Mouse (Mus musculus) embryonic facial prominence, embryonic 10.5 days (tissue): ENCODE data around the gene Zfp408. TPM values are rescaled to one million over a fixed set of nuclear protein-coding genes. Genes with fewer than 3 reads are reported as not detected.

Experiments
- DNase-seq: peaks from one replicate; pipeline ENCODE4 v3.0.0-alpha.2; 2017; ENCODE audit warnings: low spot score
- H3K27ac ChIP-seq: fragments of 300-500 bp; sonication (generic); replicated peaks from 2 replicates; pipeline ENCODE4 v1.5.1; 2016; ENCODE audit warnings: mild to moderate bottlenecking
- H3K27me3 ChIP-seq: fragments of 300-500 bp; sonication (generic); replicated peaks from 2 replicates; pipeline ENCODE4 v1.6.1; 2016; ENCODE audit warnings: low read depth, mild to moderate bottlenecking; ENCODE audit not compliant: poor library complexity, severe bottlenecking
- H3K36me3 ChIP-seq: fragments of 300-500 bp; sonication (generic); replicated peaks from 2 replicates; pipeline ENCODE4 v1.6.1; 2016; ENCODE audit warnings: mild to moderate bottlenecking, moderate library complexity
- H3K4me1 ChIP-seq: fragments of 300-500 bp; sonication (generic); 2 replicates; pipeline ENCODE4 v1.6.1; 2016
- H3K4me3 ChIP-seq: fragments of 300-500 bp; sonication (generic); 2 replicates; pipeline ENCODE4 v1.5.1; 2016; ENCODE audit warnings: mild to moderate bottlenecking, moderate library complexity
- H3K9me3 ChIP-seq: fragments of 300-500 bp; sonication (generic); 2 replicates; pipeline ENCODE4 v1.6.1; 2016; ENCODE audit warnings: mild to moderate bottlenecking
- WGBS: fragments of 180-500 bp; shearing (Covaris S2); methylation state at CpG from one replicate; pipeline ENCODE4 v1.1.7; 2016; 5-methylcytosine and 5-hydroxymethylcytosine counted together
- polyA plus RNA-seq: library from polyadenylated mRNA; unstranded; fragments of >200 nt; fragmentation: Nextera tagmentation; extraction: Ambion mirVana; gene quantifications from 2 replicates; pipeline ENCODE4 v1.2.1, GENCODE M21; 2016

Gene Zfp408
- polyA plus RNA-seq, 1 experiment from 2014 or later = 11.5 TPM

DNA sequence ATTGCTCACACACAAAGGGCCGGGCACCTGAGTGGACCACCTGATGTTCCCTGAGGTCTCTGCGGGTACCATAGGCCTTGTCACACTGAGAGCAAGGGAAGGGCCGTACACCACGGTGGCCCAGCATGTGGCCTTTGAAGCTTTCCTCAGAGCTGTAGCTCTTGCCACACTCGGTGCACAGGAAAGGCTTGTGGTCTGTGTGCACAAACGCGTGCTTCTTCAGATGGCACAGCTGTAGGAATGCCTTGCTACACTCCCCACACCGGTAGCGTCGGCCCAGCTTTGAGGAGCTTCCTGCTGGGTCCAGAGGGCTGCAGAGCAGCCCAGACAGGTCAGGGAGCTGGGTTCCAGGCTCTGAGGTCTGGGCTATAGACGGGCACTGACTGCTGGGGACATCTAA is 3.8 kb downstream of the Zfp408 start:
- 95% methylated on average over 11 of the region's 11 CpGs for WGBS
- no peak for DNase-seq
- H3K36me3 ChIP-seq = peaks cover 66% of the 10 kb centered on the region

DNA sequence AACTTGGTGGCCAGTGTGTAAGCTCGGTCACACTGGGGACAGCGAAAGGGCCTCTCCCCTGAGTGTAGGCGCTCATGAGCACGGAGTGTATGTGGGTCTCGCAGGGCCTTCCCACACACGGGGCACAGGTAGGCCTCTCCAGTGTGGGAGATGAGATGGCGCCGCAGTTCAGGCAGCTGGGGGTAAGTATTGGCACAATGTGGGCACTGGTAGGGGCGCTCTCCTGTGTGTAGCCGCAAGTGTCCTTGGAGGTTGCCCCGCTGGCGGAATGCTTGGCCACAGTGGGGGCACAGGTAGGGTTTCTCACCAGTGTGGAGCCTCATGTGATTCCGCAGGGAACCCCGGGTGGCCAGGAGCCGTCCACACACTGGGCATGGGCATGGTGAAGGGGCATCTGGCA is 4.2 kb downstream of the Zfp408 start:
- no peak for DNase-seq
- peaks cover 66% of the 10 kb centered on the region for H3K36me3 ChIP-seq
- H3K27me3 ChIP-seq = no peaks in the 10 kb centered on the region
- no peak overlapping the region for H3K4me3 ChIP-seq
- 95% methylated on average over 15 of the region's 15 CpGs for WGBS
- peaks cover 9% of the 10 kb centered on the region for H3K4me1 ChIP-seq
- no peak overlapping the region for H3K27ac ChIP-seq
- no peaks in the 10 kb centered on the region for H3K9me3 ChIP-seq

More for the DNA sequence above, 3.8 kb downstream of the Zfp408 start:
- Histone ChIP-seq H3K9me3 (no peaks in the 10 kb centered on the region), H3K27me3 (no peaks in the 10 kb centered on the region), H3K4me3 (no peak overlapping the region), H3K27ac (no peak overlapping the region), H3K4me1 (peaks cover 12% of the 10 kb centered on the region)

DNA sequence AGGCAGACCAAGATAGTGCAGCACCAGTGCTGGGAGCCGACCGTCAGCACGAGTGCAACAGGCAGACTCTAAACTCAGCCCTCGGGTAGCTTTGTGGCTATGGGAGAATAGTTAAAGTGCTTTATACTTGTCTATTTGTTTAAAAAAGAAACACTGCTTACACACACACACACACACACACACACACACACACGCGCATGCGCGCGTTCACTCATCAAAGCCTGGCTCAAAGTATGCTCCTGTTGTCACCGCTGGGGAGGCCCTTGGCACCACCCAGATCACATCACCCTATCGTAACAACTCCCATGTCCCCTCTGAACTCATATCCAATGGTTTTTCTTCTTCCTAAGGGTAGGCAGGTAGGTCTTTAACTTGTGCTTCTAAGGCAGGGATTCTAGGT is 5.6 kb downstream of the Zfp408 start:
- Histone ChIP-seq H3K9me3 (no peaks in the 10 kb centered on the region), H3K4me1 (peaks cover 8% of the 10 kb centered on the region), H3K4me3 (no peak overlapping the region), H3K27me3 (no peaks in the 10 kb centered on the region), H3K36me3 (peaks cover 66% of the 10 kb centered on the region), H3K27ac (no peak overlapping the region)
- WGBS = 97% methylated on average over 11 of the region's 11 CpGs
- no peak for DNase-seq

DNA sequence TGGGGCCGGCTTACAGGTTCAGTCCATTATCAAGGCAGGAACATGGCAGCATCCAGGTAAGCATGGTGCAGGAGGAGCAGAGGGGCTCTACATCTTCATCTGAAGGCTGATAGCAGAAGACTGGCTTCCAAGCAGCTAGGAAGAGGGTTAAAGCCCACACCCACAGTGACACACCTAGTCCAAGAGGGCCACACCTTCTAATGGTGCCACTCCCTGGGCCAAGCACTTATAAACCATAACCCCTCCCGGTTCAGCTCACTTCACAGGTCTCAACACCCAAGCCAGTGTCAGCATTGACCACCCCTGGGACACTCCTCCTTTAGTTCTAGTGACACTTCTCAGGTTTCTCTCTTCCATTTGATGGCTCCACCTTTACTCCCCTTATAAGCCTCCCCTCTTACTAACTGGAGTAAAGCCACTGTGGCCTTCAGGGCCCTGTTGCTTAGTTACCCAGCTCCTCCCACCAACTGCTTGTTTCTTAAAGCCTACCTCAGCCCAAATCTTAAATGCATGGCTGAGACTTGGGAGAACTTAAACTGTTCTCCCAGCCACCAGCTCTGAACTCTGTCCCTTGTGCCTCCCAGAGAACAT is 6.7 kb downstream of the Zfp408 start:
- H3K36me3 ChIP-seq = peaks cover 64% of the 10 kb centered on the region
- H3K4me1 ChIP-seq = no peaks in the 10 kb centered on the region
- no peak for DNase-seq
- no peaks in the 10 kb centered on the region for H3K9me3 ChIP-seq
- no peaks in the 10 kb centered on the region for H3K27me3 ChIP-seq
- WGBS = 91% methylated on average over 2 of the region's 2 CpGs
- no peak overlapping the region for H3K4me3 ChIP-seq
- H3K27ac ChIP-seq = no peak overlapping the region

DNA sequence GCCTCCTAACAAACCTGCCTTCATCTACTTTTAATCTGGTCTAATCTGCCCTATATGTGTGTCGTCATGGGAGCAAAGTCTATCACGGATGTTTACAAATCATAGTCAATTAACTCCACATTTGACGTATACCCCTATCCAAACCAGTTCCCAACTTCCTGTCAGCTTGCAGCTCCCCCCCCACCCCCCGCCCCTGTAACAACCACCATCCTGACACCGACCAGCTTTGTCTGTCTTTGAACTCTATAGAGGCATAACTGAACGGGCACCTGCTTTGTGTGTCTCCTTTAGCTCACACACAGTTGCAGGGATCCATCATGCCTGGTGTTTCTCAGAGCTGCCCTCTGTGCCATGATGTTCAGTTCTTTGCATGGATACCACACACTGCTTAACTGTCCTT is 10.7 kb downstream of the Zfp408 start:
- Histone ChIP-seq H3K9me3 (no peaks in the 10 kb centered on the region), H3K27me3 (no peaks in the 10 kb centered on the region), H3K36me3 (peaks cover 24% of the 10 kb centered on the region), H3K27ac (no peak overlapping the region), H3K4me1 (0 out of 2 replicates have a peak, but pooled peaks cover 3% of the 10 kb centered on the region), H3K4me3 (no peak overlapping the region)
- DNase-seq = no peak
- 87% methylated on average over 6 of the region's 6 CpGs for WGBS

DNA sequence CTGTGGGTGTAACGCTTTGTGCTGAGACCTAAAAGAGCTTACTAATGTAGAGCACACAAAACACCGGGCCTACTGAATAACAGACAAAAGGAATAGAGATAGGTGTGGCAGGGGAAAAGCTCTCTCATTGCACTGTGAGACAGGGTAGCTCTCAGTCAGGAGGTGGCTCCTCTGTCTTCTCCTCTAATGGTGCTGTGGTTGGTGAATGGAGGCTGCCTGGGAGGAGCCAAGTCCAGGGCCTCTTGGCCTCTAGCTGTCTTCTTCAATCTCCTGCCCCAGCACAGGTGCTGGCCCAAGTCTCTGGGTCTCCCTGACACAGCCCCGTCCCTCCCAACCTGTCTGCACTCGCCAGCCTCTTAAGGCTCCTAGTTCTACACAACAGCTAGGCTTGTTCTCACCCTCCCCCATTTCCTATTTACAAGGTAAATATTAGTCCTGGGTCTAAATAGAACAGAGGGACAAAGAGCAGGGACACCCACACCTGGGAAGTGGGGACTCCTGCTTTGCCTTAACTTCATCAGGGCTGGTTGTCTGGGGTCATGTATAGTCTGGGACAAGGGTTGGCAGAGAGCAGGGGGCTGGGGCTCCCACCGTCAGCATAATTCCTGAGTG is 12.8 kb downstream of the Zfp408 start:
- H3K36me3 ChIP-seq = peaks cover 4% of the 10 kb centered on the region
- H3K9me3 ChIP-seq = no peaks in the 10 kb centered on the region
- no peak for DNase-seq
- 0 out of 2 replicates have a peak, but pooled peaks cover 3% of the 10 kb centered on the region for H3K4me1 ChIP-seq
- H3K4me3 ChIP-seq = no peak overlapping the region
- no peak overlapping the region for H3K27ac ChIP-seq
- WGBS = 81% methylated on average over 5 of the region's 5 CpGs
- no peaks in the 10 kb centered on the region for H3K27me3 ChIP-seq

DNA sequence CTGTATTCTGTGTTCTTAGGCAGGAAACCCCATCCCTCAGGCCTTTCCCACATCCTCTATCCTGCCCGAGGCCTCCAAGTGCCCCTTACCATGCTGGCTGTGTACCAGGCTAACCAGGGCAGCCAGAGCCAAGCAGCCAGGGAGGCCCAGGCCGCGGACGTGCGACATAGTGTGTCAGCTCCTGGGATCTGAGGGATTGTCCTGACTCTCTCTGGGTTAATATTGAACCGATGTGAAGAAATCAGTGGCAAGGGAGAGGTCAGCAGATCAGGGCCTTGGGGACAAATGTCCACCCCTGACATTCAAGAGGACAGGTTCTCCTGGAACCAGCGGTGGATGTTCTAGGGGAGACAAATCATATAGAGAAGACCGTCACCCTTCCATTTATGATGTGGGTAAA is 13.4 kb downstream of the Zfp408 start, which contains the start of gene F2:
F2 (minus strand) TSS at position 186 of the 400 bp plus-strand sequence.
- no peak within 1 kb of the TSS for H3K27ac ChIP-seq
- H3K9me3 ChIP-seq = no peaks in the 10 kb centered on the region
- WGBS = 88% methylated on average over 8 of the region's 8 CpGs
- H3K4me3 ChIP-seq = no peak within 1 kb of the TSS
- no peaks in the 10 kb centered on the region for H3K36me3 ChIP-seq
- H3K27me3 ChIP-seq = no peaks in the 10 kb centered on the region
- 0 out of 2 replicates have a peak, but pooled peaks cover 3% of the 10 kb centered on the region for H3K4me1 ChIP-seq
- no peak for DNase-seq

DNA sequence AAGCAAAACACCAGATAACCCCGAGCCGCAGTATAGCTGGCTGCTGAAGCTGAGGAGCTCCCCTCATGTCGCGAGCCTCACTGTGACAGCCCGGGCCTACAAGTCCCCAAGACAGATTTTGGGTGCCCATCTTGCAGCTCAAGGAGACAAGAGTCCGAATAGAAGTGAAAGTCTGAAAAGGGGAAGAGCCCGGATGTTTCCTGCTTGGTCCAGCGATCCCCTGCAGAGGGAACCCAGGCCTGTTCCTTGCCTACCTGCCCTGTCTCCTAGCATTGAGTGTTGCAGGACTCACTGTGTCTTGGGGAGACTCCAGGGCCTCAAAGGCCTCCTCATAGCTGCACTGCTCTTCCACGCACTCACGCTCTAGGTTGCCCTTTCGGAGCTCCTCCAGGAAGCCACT is 14.1 kb downstream of the Zfp408 start:
- WGBS = 87% methylated on average over 11 of the region's 11 CpGs
- H3K27ac ChIP-seq = no peak overlapping the region
- H3K4me3 ChIP-seq = no peak overlapping the region
- H3K4me1 ChIP-seq = 0 out of 2 replicates have a peak, but pooled peaks cover 3% of the 10 kb centered on the region
- H3K36me3 ChIP-seq = no peaks in the 10 kb centered on the region
- no peaks in the 10 kb centered on the region for H3K9me3 ChIP-seq
- H3K27me3 ChIP-seq = no peaks in the 10 kb centered on the region
- DNase-seq = no peak

DNA sequence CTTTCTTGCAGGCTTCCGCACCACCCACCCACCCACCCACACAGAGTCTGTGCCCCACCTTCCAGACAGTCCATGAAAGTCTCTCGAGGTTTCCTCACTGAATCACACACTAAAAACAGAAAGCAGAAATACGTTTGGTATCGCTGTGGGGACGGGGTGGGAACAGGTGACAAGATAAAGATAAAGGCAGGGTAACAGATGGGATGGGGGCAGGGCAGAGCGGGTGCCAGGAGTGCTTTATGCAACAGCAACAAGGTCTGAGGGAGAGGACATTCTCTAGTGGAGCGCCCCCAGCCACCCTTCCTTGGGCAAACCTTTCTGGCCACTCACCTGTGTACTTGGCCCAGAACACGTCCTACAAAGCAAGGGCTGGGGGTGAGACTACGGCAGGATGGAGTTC is 14.8 kb downstream of the Zfp408 start:
- 85% methylated on average over 9 of the region's 9 CpGs for WGBS
- no peak overlapping the region for H3K27ac ChIP-seq
- no peaks in the 10 kb centered on the region for H3K9me3 ChIP-seq
- 0 out of 2 replicates have a peak, but pooled peaks cover 3% of the 10 kb centered on the region for H3K4me1 ChIP-seq
- H3K27me3 ChIP-seq = no peaks in the 10 kb centered on the region
- H3K4me3 ChIP-seq = no peak overlapping the region
- no peak for DNase-seq
- H3K36me3 ChIP-seq = no peaks in the 10 kb centered on the region

DNA sequence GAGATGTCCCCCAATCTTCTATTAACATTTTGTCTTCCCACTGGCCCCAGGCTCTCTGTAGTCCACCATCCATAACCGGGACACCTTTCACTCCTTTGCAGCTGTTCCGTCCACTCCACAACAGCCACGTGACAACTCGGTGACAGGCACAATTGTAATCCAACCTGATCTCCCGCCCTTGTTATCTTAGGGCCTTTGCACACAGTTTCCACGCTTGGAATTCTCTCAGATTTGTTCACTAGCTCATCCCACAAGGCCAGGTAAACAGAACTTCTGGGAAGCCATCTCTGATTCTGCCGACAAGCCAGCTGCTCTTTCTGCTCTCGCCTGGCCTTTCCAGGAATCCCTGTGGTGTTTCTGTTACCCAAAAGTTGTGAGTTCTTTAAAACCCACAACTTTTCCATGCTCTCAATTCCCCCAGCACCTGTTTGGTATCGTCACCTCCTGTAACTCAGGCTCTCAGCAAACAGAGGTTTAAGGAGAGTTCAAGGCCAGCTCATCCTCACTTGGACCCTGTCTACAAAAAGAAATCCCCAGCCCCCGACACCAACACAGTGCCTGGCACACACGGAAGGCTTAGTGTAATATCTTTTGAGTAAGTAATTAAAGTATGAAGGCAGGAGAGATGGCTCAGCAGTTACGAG is 16.1 kb downstream of the Zfp408 start:
- H3K27ac ChIP-seq = no peak overlapping the region
- DNase-seq = no peak
- 85% methylated on average over 12 of the region's 12 CpGs for WGBS
- no peak overlapping the region for H3K4me3 ChIP-seq
- no peaks in the 10 kb centered on the region for H3K36me3 ChIP-seq
- H3K9me3 ChIP-seq = no peaks in the 10 kb centered on the region
- 0 out of 2 replicates have a peak, but pooled peaks cover 3% of the 10 kb centered on the region for H3K4me1 ChIP-seq
- no peaks in the 10 kb centered on the region for H3K27me3 ChIP-seq

DNA sequence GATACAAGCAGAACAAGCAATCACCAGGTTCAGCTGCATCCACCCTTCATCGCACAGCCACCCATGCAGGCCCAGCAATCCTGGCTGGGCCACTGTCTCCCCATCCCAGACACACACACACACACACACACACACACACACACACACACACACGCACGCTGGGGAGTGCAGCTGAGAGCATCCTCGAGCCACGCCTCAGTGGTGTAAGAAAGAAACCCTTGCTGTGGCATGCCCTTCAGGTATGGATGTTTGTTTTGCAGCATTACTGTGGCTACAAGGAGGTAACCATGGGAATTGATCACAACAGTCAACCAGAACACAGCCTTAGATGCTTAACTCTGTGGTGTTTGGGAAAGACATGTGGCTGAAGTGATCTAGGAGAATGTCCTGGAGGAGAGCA is 17.3 kb downstream of the Zfp408 start:
- DNase-seq = no peak
- H3K27ac ChIP-seq = no peak overlapping the region
- H3K4me1 ChIP-seq = 0 out of 2 replicates have a peak, but pooled peaks cover 3% of the 10 kb centered on the region
- no peaks in the 10 kb centered on the region for H3K36me3 ChIP-seq
- no peaks in the 10 kb centered on the region for H3K9me3 ChIP-seq
- H3K4me3 ChIP-seq = no peak overlapping the region
- 82% methylated on average over 5 of the region's 5 CpGs for WGBS
- H3K27me3 ChIP-seq = no peaks in the 10 kb centered on the region

DNA sequence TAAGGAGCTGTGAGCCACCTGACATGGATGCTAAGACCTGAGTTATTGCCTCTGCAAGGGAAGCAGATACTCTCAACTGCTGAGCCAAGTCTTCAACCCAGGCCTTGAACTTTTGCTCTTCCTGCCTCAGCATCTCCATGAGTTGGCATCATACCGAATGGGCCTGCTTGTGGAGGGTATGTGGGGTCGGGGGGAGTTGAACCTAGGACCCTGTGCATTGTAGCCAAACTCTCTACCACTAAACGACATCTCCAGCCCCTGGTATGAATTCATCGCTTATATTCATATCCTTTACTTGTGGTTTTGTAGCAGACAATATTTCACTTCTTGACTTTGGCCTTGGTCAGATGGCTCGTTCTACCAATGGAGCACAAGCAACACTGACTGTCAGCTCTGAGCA is 17.8 kb downstream of the Zfp408 start:
- Histone ChIP-seq H3K9me3 (no peaks in the 10 kb centered on the region), H3K4me3 (no peak overlapping the region), H3K4me1 (0 out of 2 replicates have a peak, but pooled peaks cover 3% of the 10 kb centered on the region), H3K27ac (no peak overlapping the region), H3K27me3 (no peaks in the 10 kb centered on the region), H3K36me3 (no peaks in the 10 kb centered on the region)
- no peak for DNase-seq
- WGBS = 90% methylated on average over 5 of the region's 5 CpGs

DNA sequence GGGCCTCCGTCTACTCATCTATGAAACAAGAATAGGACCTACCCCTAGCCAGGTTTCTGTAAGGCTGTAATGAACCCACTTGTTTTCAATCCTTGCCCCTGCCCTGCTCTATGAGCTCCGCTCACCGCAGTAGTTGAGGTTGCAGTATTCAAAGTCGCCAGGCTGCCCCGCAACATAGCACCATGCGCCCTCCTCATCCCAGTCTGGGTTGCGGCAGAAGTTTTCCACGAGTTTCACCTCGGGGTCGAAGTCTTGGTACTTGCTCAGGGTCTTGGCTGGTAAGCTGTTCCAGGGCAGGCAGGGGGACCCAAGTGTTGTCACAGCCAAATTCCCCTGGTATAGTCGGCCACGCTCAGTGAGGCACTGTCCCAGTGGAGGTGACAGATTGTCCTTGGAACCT is 19.2 kb downstream of the Zfp408 start:
- H3K27me3 ChIP-seq = no peaks in the 10 kb centered on the region
- 92% methylated on average over 12 of the region's 12 CpGs for WGBS
- no peak overlapping the region for H3K4me3 ChIP-seq
- H3K36me3 ChIP-seq = no peaks in the 10 kb centered on the region
- H3K9me3 ChIP-seq = no peaks in the 10 kb centered on the region
- no peak overlapping the region for H3K27ac ChIP-seq
- no peak for DNase-seq
- H3K4me1 ChIP-seq = no peaks in the 10 kb centered on the region
